Mouse (Mus musculus) monocyte, adult 5-6 weeks (primary cell): Measurements from ENCODE around the gene Sh2b3. TPM values are rescaled to one million over a fixed set of nuclear protein-coding genes. Genes with fewer than 3 reads are reported as not detected.
"Not testable (repeated sequence)": the region's sequence is repeated elsewhere in the genome, so short reads cannot be mapped to it uniquely, and the experiment has no call there.

ENCODE experiments used
- ATAC-seq: fragments of 153-309, 156-312 bp; replicated peaks from 2 replicates; pipeline ENCODE4 v1.8.0; 2017; ENCODE audit warnings: mild to moderate bottlenecking; ENCODE audit not compliant: low TSS enrichment, insufficient number of reproducible peaks, severe bottlenecking, poor library complexity, low FRiP score
- total RNA-seq: library from RNA; stranded (forward); fragments of 200-1000, 200-491, 200-594 nt; gene quantifications from 3 replicates; pipeline ENCODE4 v1.2.3, GENCODE M21; 2017

The Sh2b3 gene
- total RNA-seq, 1 experiment from 2014 or later = 37.3 TPM

- ATAC-seq = peak; percentile 6; the same call in 1 of the 2 replicates
These were observed 10.6 kb upstream of the Sh2b3 start for GRCm38 (mm10) chr5:121848035-121848519.

- not testable (repeated sequence) for ATAC-seq
These were observed 9.8 kb upstream of the Sh2b3 start for GRCm38 (mm10) chr5:121847269-121847668.

- no peak for ATAC-seq
These were observed 8.9 kb upstream of the Sh2b3 start for GRCm38 (mm10) chr5:121846322-121846721.

- no peak for ATAC-seq
These were observed 7.9 kb upstream of the Sh2b3 start for GRCm38 (mm10) chr5:121845361-121845760.

GRCm38 (mm10) chr5:121843138-121843905 lies 5.9 kb upstream of the Sh2b3 start:
- no peak for ATAC-seq

DNA sequence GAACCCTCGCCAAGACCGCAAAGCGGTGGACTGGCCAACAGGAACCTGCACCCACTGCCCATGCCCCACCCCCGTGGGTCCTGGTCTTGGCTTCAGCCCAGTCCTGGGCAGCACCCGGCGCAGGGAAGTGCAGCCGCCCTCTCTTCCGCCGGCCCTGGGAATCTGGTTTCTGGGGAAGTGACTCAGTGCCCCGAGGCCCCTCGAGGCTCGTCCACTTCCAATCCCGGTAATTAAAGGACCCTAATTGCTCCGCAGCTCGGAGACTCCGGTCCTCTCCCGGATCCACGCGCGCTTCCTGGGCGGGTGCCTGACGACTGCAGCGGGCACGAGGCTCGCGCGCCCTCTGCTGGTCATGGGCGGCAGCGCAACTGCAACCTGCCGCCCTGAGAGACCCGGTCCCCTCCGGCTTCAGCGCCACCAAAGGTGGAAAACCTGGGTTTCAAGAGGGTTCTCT lies 5.2 kb upstream of the Sh2b3 start:
- no peak for ATAC-seq

- ATAC-seq = no peak
These were observed 4.5 kb upstream of the Sh2b3 start for GRCm38 (mm10) chr5:121841973-121842372.

GRCm38 (mm10) chr5:121841516-121841915 lies 4.1 kb upstream of the Sh2b3 start:
- ATAC-seq = no peak

DNA sequence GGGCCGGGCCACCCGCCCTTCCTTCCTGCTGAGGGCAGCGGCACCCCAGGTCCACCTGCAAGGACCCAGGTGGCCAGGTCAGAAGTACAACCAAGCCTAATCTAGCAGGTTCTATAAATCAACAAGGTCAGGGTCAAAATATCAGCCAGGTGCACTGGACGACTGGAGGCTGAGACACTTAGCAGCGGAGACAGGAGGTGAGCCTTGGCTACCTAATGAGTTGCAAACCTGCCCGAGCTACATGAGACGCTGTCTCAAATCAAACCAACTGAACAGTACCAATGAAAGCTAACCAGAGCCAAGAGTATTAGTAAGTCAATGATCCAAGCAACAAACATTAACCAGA lies 1.7 kb upstream of the Sh2b3 start:
- no peak for ATAC-seq

DNA sequence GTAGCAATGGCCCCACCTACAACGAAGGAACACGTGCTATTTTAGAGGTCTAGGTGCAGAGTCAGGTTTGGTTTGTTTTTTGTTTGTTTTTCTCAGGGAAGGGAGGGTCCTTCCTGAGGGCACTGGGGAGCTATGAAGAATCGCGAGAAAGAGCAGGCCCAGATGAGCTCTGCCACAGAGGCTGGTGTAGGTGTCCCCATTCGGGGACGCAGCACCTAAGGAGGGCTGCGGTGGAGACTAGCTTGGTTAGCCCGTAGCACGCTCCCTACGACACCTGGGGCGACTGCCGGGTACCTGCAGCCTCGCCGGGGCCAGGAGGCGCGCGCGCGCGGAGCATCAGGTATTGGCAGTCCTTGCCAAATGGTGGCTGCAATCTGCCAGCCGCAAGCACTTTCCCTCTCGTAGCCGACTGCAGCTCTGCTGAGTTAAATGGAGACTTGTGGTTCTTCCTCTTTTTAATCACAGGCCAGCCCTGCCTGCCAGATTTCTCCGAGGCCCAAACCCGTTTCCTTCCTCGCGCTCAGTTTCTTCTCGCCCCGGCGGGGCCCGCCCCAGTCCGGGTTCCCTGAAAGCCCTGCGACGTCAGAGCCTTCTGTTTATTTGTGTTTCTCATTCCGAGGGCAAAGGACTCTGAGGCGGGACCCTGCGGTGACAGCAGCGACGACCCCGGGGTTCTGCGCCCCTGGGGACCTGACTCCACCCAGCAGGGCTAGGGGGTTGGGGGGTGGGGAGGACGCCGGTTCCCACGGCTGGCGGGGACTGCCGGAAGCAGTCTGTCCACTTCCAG lies 1.1 kb upstream of the Sh2b3 start:
- peak; percentile 13 for ATAC-seq

GRCm38 (mm10) chr5:121836692-121837415 lies 592 bp downstream of the Sh2b3 start:
- ATAC-seq = peak; percentile 51

- ATAC-seq = peak; percentile 36
These were observed 1.3 kb downstream of the Sh2b3 start for GRCm38 (mm10) chr5:121835949-121836691.

- no peak for ATAC-seq
These were observed 2.3 kb downstream of the Sh2b3 start for GRCm38 (mm10) chr5:121834991-121835747.

GRCm38 (mm10) chr5:121834241-121834606 lies 3.2 kb downstream of the Sh2b3 start:
- ATAC-seq = no peak

- no peak for ATAC-seq
These were observed 3.7 kb downstream of the Sh2b3 start for GRCm38 (mm10) chr5:121833572-121834240.

- no peak for ATAC-seq
These were observed 4.3 kb downstream of the Sh2b3 start for GRCm38 (mm10) chr5:121833159-121833558.

DNA sequence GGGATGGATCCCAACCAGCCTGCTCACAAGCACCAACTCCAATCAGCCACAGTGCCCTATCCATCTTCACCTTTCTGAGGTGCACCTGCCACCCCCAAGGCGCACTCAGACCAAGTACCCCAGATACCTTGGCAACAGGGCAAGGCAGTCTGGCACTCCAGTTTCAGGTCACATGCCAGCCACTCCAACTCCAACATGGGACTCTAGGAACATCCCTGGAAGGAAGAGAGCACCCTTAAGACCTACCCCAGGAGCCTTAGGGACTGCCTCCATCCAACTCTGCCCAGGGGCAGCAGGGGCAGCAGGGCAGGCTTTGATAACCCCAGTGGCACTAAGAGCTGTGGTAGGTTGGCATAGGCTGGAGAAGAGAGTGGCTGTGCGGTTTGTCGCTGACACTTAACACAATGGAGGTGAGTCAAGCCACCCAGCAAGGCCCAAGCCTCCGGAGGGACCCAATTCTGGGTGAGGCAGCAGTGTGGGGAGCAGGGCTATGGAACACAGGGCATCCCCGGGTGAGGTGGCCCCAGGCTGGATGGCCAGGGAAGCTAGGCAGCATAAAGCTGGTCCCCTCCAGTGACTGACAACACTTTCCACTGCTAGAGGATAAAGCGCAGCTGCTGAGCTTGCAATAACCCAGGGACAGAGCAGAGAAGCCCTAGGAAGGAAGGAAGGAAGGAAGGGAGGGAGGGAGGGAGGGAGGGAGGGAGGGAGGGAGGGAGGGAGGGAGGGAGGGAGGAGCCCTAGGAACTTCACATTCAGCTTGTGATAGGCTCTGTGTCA lies 4.9 kb downstream of the Sh2b3 start:
- no peak for ATAC-seq
